Mouse (Mus musculus): ENCODE results near the gene Wwox. TPM values are rescaled to one million over a fixed set of nuclear protein-coding genes. Genes with fewer than 3 reads are reported as not detected.

Wwox gene
- polyA plus RNA-seq, 1 experiment: 11.3 TPM

GRCm38 (mm10) chr8:115195334-115195733 is 755.9 kb downstream of the Wwox start:
- Histone ChIP-seq H3K4me1 (ENCODE audit: control insufficient read depth, insufficient read depth, low read length) (no peaks in the 10 kb centered on the region), H3K9me3 (replicated peaks; ENCODE audit: control insufficient read depth, insufficient read depth, low read length, poor library complexity, severe bottlenecking) (peaks cover 5% of the 10 kb centered on the region), H3K4me3 (ENCODE audit: low read depth, low read length) (no peak overlapping the region), H3K9ac (ENCODE audit: low read depth, poor library complexity, severe bottlenecking) (no peak overlapping the region), H3K27me3 (ENCODE audit: control insufficient read depth, insufficient read depth, low read length, poor library complexity, severe bottlenecking) (peaks cover 2% of the 10 kb centered on the region; the same call in 1 of the 2 replicates), H3K36me3 (ENCODE audit: control insufficient read depth, insufficient read depth, low read length, poor library complexity, severe bottlenecking) (no peaks in the 10 kb centered on the region), H3K27ac (ENCODE audit: insufficient read depth, low read length) (no peak overlapping the region)
- TF ChIP-seq EP300 (IDR thresholded peaks at IDR 0.05; ENCODE audit: insufficient read depth, low read depth, low read length) (no peak), POLR2A (IDR thresholded peaks at IDR 0.05; ENCODE audit: insufficient read depth, low read length) (no peak), CTCF (IDR thresholded peaks at IDR 0.05; ENCODE audit: low read depth, low read length) (no peak)

- no peaks in the 10 kb centered on the region for H3K36me3 ChIP-seq (ENCODE audit: control insufficient read depth, insufficient read depth, low read length, poor library complexity, severe bottlenecking)
- TF ChIP-seq CTCF (IDR thresholded peaks at IDR 0.05; ENCODE audit: low read depth, low read length) (no peak), POLR2A (IDR thresholded peaks at IDR 0.05; ENCODE audit: insufficient read depth, low read length) (no peak), EP300 (IDR thresholded peaks at IDR 0.05; ENCODE audit: insufficient read depth, low read depth, low read length) (no peak)
- H3K4me1 ChIP-seq (ENCODE audit: control insufficient read depth, insufficient read depth, low read length): no peaks in the 10 kb centered on the region
- H3K9ac ChIP-seq (ENCODE audit: low read depth, poor library complexity, severe bottlenecking): no peak overlapping the region
- H3K27me3 ChIP-seq (ENCODE audit: control insufficient read depth, insufficient read depth, low read length, poor library complexity, severe bottlenecking): peaks cover 6% of the 10 kb centered on the region; the same call in 1 of the 2 replicates
- H3K27ac ChIP-seq (ENCODE audit: insufficient read depth, low read length): no peak overlapping the region
- H3K4me3 ChIP-seq (ENCODE audit: low read depth, low read length): no peak overlapping the region
- peaks cover 5% of the 10 kb centered on the region for H3K9me3 ChIP-seq (replicated peaks; ENCODE audit: control insufficient read depth, insufficient read depth, low read length, poor library complexity, severe bottlenecking)
Measured at GRCm38 (mm10) chr8:115196859-115197258, 757.4 kb downstream of the Wwox start.

- Histone ChIP-seq H3K27ac (ENCODE audit: insufficient read depth, low read length) (no peak overlapping the region), H3K4me1 (ENCODE audit: control insufficient read depth, insufficient read depth, low read length) (no peaks in the 10 kb centered on the region), H3K36me3 (ENCODE audit: control insufficient read depth, insufficient read depth, low read length, poor library complexity, severe bottlenecking) (no peaks in the 10 kb centered on the region), H3K9ac (ENCODE audit: low read depth, poor library complexity, severe bottlenecking) (no peak overlapping the region), H3K9me3 (replicated peaks; ENCODE audit: control insufficient read depth, insufficient read depth, low read length, poor library complexity, severe bottlenecking) (peaks cover 5% of the 10 kb centered on the region), H3K27me3 (ENCODE audit: control insufficient read depth, insufficient read depth, low read length, poor library complexity, severe bottlenecking) (peaks cover 6% of the 10 kb centered on the region; the same call in 1 of the 2 replicates), H3K4me3 (ENCODE audit: low read depth, low read length) (no peak overlapping the region)
- no peak for TF ChIP-seq CTCF (IDR thresholded peaks at IDR 0.05; ENCODE audit: low read depth, low read length)
- no peak for TF ChIP-seq EP300 (IDR thresholded peaks at IDR 0.05; ENCODE audit: insufficient read depth, low read depth, low read length)
- no peak for TF ChIP-seq POLR2A (IDR thresholded peaks at IDR 0.05; ENCODE audit: insufficient read depth, low read length)
Measured at GRCm38 (mm10) chr8:115199204-115199603, 759.7 kb downstream of the Wwox start.

GRCm38 (mm10) chr8:115199616-115200150 is 760.2 kb downstream of the Wwox start:
- H3K36me3 ChIP-seq (ENCODE audit: control insufficient read depth, insufficient read depth, low read length, poor library complexity, severe bottlenecking): no peaks in the 10 kb centered on the region
- no peak overlapping the region for H3K27ac ChIP-seq (ENCODE audit: insufficient read depth, low read length)
- no peak overlapping the region for H3K4me3 ChIP-seq (ENCODE audit: low read depth, low read length)
- peaks cover 5% of the 10 kb centered on the region for H3K9me3 ChIP-seq (replicated peaks; ENCODE audit: control insufficient read depth, insufficient read depth, low read length, poor library complexity, severe bottlenecking)
- TF ChIP-seq EP300 (IDR thresholded peaks at IDR 0.05; ENCODE audit: insufficient read depth, low read depth, low read length): no peak
- no peak for TF ChIP-seq POLR2A (IDR thresholded peaks at IDR 0.05; ENCODE audit: insufficient read depth, low read length)
- no peak for TF ChIP-seq CTCF (IDR thresholded peaks at IDR 0.05; ENCODE audit: low read depth, low read length)
- peaks cover 6% of the 10 kb centered on the region; the same call in 1 of the 2 replicates for H3K27me3 ChIP-seq (ENCODE audit: control insufficient read depth, insufficient read depth, low read length, poor library complexity, severe bottlenecking)
- H3K9ac ChIP-seq (ENCODE audit: low read depth, poor library complexity, severe bottlenecking): no peak overlapping the region
- H3K4me1 ChIP-seq (ENCODE audit: control insufficient read depth, insufficient read depth, low read length): no peaks in the 10 kb centered on the region

GRCm38 (mm10) chr8:115201726-115202125 is 762.3 kb downstream of the Wwox start:
- no peak for TF ChIP-seq EP300 (IDR thresholded peaks at IDR 0.05; ENCODE audit: insufficient read depth, low read depth, low read length)
- TF ChIP-seq POLR2A (IDR thresholded peaks at IDR 0.05; ENCODE audit: insufficient read depth, low read length): no peak
- TF ChIP-seq CTCF (IDR thresholded peaks at IDR 0.05; ENCODE audit: low read depth, low read length): no peak
- Histone ChIP-seq H3K27me3 (ENCODE audit: control insufficient read depth, insufficient read depth, low read length, poor library complexity, severe bottlenecking) (peaks cover 6% of the 10 kb centered on the region; the same call in 1 of the 2 replicates), H3K9ac (ENCODE audit: low read depth, poor library complexity, severe bottlenecking) (no peak overlapping the region), H3K36me3 (ENCODE audit: control insufficient read depth, insufficient read depth, low read length, poor library complexity, severe bottlenecking) (no peaks in the 10 kb centered on the region), H3K27ac (ENCODE audit: insufficient read depth, low read length) (no peak overlapping the region), H3K9me3 (replicated peaks; ENCODE audit: control insufficient read depth, insufficient read depth, low read length, poor library complexity, severe bottlenecking) (no peaks in the 10 kb centered on the region), H3K4me1 (ENCODE audit: control insufficient read depth, insufficient read depth, low read length) (no peaks in the 10 kb centered on the region), H3K4me3 (ENCODE audit: low read depth, low read length) (no peak overlapping the region)

GRCm38 (mm10) chr8:115207480-115207879 is 768.0 kb downstream of the Wwox start:
- no peaks in the 10 kb centered on the region for H3K27me3 ChIP-seq (ENCODE audit: control insufficient read depth, insufficient read depth, low read length, poor library complexity, severe bottlenecking)
- H3K27ac ChIP-seq (ENCODE audit: insufficient read depth, low read length): no peak overlapping the region
- H3K9ac ChIP-seq (ENCODE audit: low read depth, poor library complexity, severe bottlenecking): no peak overlapping the region

More at GRCm38 (mm10) chr8:115207480-115207879, 768.0 kb downstream of the Wwox start:
- Histone ChIP-seq H3K4me3 (ENCODE audit: low read depth, low read length) (no peak overlapping the region), H3K9me3 (replicated peaks; ENCODE audit: control insufficient read depth, insufficient read depth, low read length, poor library complexity, severe bottlenecking) (no peaks in the 10 kb centered on the region), H3K36me3 (ENCODE audit: control insufficient read depth, insufficient read depth, low read length, poor library complexity, severe bottlenecking) (no peaks in the 10 kb centered on the region), H3K4me1 (ENCODE audit: control insufficient read depth, insufficient read depth, low read length) (no peaks in the 10 kb centered on the region)
- no peak for TF ChIP-seq CTCF (IDR thresholded peaks at IDR 0.05; ENCODE audit: low read depth, low read length)
- TF ChIP-seq EP300 (IDR thresholded peaks at IDR 0.05; ENCODE audit: insufficient read depth, low read depth, low read length): no peak
- no peak for TF ChIP-seq POLR2A (IDR thresholded peaks at IDR 0.05; ENCODE audit: insufficient read depth, low read length)

All from ES-Bruce4 (cell line).